Mouse (Mus musculus): ENCODE data around the gene Ugt1a8.
"Not testable (repeated sequence)": the region's sequence is repeated elsewhere in the genome, so short reads cannot be mapped to it uniquely, and the experiment has no call there.

The Ugt1a8 gene

GRCm38 (mm10) chr1:88087513-88087912 lies at the start of gene Ugt1a8:
Gene Ugt1a8, plus strand, starts transcription at chr1:88087813.
- no peak for DNase-seq (ENCODE audit: low spot score)

GRCm38 (mm10) chr1:88043044-88043443 lies 44.6 kb upstream of the Ugt1a8 start:
- not testable (repeated sequence) for DNase-seq (ENCODE audit: low spot score)

- not testable (repeated sequence) for DNase-seq (ENCODE audit: low spot score)
Observed at GRCm38 (mm10) chr1:88044832-88045437, 42.7 kb upstream of the Ugt1a8 start.

- DNase-seq (ENCODE audit: low spot score): not testable (repeated sequence)
Observed at GRCm38 (mm10) chr1:88047408-88047807, 40.2 kb upstream of the Ugt1a8 start.

- no peak for DNase-seq (ENCODE audit: low spot score)
Observed at GRCm38 (mm10) chr1:88055088-88055487, 32.5 kb upstream of the Ugt1a8 start, which contains the start of gene Ugt1a10. Gene Ugt1a10, plus strand, starts transcription at chr1:88055388.

- not testable (repeated sequence) for DNase-seq (ENCODE audit: low spot score)
Observed at GRCm38 (mm10) chr1:88066472-88067102, 21.0 kb upstream of the Ugt1a8 start.

GRCm38 (mm10) chr1:88070495-88070894 lies 17.1 kb upstream of the Ugt1a8 start, which contains the start of gene Ugt1a9:
Gene Ugt1a9, plus strand, starts transcription at chr1:88070800.
- DNase-seq (ENCODE audit: low spot score): no peak

GRCm38 (mm10) chr1:88070902-88071301 lies 16.7 kb upstream of the Ugt1a8 start:
- DNase-seq (ENCODE audit: low spot score): no peak

GRCm38 (mm10) chr1:88074471-88074870 lies 13.1 kb upstream of the Ugt1a8 start:
- no peak for DNase-seq (ENCODE audit: low spot score)

- no peak for DNase-seq (ENCODE audit: low spot score)
Observed at GRCm38 (mm10) chr1:88077128-88077527, 10.5 kb upstream of the Ugt1a8 start.

- DNase-seq (ENCODE audit: low spot score): no peak
Observed at GRCm38 (mm10) chr1:88081670-88082069, 5.9 kb upstream of the Ugt1a8 start.

GRCm38 (mm10) chr1:88086125-88086524 lies 1.5 kb upstream of the Ugt1a8 start:
- DNase-seq (ENCODE audit: low spot score): no peak

GRCm38 (mm10) chr1:88092341-88092740 lies 4.7 kb downstream of the Ugt1a8 start:
- no peak for DNase-seq (ENCODE audit: low spot score)

GRCm38 (mm10) chr1:88094270-88094676 lies 6.7 kb downstream of the Ugt1a8 start:
- DNase-seq (ENCODE audit: low spot score): not testable (repeated sequence)

GRCm38 (mm10) chr1:88094941-88095492 lies 7.4 kb downstream of the Ugt1a8 start, which contains the start of gene Ugt1a7c:
Gene Ugt1a7c, plus strand, starts transcription at chr1:88095062.
- no peak for DNase-seq (ENCODE audit: low spot score)

- not testable (repeated sequence) for DNase-seq (ENCODE audit: low spot score)
Observed at GRCm38 (mm10) chr1:88098546-88098945, 10.9 kb downstream of the Ugt1a8 start.

- not testable (repeated sequence) for DNase-seq (ENCODE audit: low spot score)
Observed at GRCm38 (mm10) chr1:88099691-88100090, 12.1 kb downstream of the Ugt1a8 start.

GRCm38 (mm10) chr1:88103019-88103418 lies 15.4 kb downstream of the Ugt1a8 start, which contains the start of gene Ugt1a6b:
Gene Ugt1a6b, plus strand, starts transcription at chr1:88103252.
- DNase-seq (ENCODE audit: low spot score): not testable (repeated sequence)

- DNase-seq (ENCODE audit: low spot score): not testable (repeated sequence)
Observed at GRCm38 (mm10) chr1:88103697-88104468, 16.3 kb downstream of the Ugt1a8 start.

GRCm38 (mm10) chr1:88104667-88105430 lies 17.2 kb downstream of the Ugt1a8 start:
- no peak for DNase-seq (ENCODE audit: low spot score)

- DNase-seq (ENCODE audit: low spot score): no peak
Observed at GRCm38 (mm10) chr1:88105656-88106055, 18.0 kb downstream of the Ugt1a8 start.

All from ovary, postnatal 14 days (tissue).